Mouse (Mus musculus) heart, postnatal 0 days (tissue): ENCODE results near the gene Inafm2. TPM values are rescaled to one million over a fixed set of nuclear protein-coding genes. Genes with fewer than 3 reads are reported as not detected.

Experiments used
- ATAC-seq: fragments of 200-750 bp; cut with Nextera tagmentation; 2 replicates; pipeline ENCODE4 v1.8.0; 2017; ENCODE audit warnings: low read depth, moderate number of reproducible peaks, moderate library complexity; ENCODE audit not compliant: insufficient read depth
- DNase-seq: peaks from one replicate; pipeline ENCODE4 v3.0.0-alpha.2; 2016; ENCODE audit warnings: low spot score
- H3K27ac ChIP-seq: fragments of 300-500 bp; sonication (generic); 2 replicates; pipeline ENCODE4 v1.5.1; 2014; ENCODE audit warnings: low read depth, mild to moderate bottlenecking
- H3K27me3 ChIP-seq: fragments of 300-500 bp; sonication (generic); 2 replicates; pipeline ENCODE4 v1.6.1; 2014; ENCODE audit warnings: low read length, mixed read lengths; ENCODE audit not compliant: control insufficient read depth, insufficient read depth
- H3K36me3 ChIP-seq: fragments of 300-500 bp; sonication (generic); replicated peaks from 2 replicates; pipeline ENCODE4 v1.6.1; 2014; ENCODE audit warnings: low read length, mixed read lengths; ENCODE audit not compliant: control insufficient read depth, insufficient read depth
- H3K4me1 ChIP-seq: fragments of 300-500 bp; sonication (generic); 2 replicates; pipeline ENCODE4 v1.6.1; 2014; ENCODE audit warnings: antibody characterized with exemption; ENCODE audit not compliant: control insufficient read depth, insufficient read depth
- H3K4me2 ChIP-seq: fragments of 300-500 bp; sonication (generic); 2 replicates; pipeline ENCODE4 v1.6.1; 2014; ENCODE audit warnings: low read depth, mild to moderate bottlenecking, low read length, moderate library complexity
- H3K4me3 ChIP-seq: fragments of 300-500 bp; sonication (generic); 2 replicates; pipeline ENCODE4 v1.5.1; 2014; ENCODE audit warnings: low read depth, low read length
- H3K9ac ChIP-seq: fragments of 300-500 bp; sonication (generic); replicated peaks from 2 replicates; pipeline ENCODE4 v1.6.1; 2014; ENCODE audit warnings: low read depth, low read length, mixed read lengths
- H3K9me3 ChIP-seq: fragments of 300-500 bp; sonication (generic); replicated peaks from 2 replicates; pipeline ENCODE4 v1.6.1; 2016; ENCODE audit warnings: low read length; ENCODE audit not compliant: control insufficient read depth
- CTCF ChIP-seq: IDR thresholded peaks from 2 replicates; pipeline ENCODE4 v1.5.1; 2016; ENCODE audit warnings: antibody characterized with exemption, control low read depth, low read depth
- EP300 ChIP-seq: IDR thresholded peaks from 2 replicates; pipeline ENCODE4 v1.6.1; 2016; ENCODE audit warnings: antibody characterized with exemption, low read depth
- WGBS: fragments of 180-500 bp; shearing (Covaris S2); extraction: QIAGEN DNeasy Blood & Tissue Kit; methylation state at CpG from one replicate; pipeline ENCODE4 v1.1.7; 2014; 5-methylcytosine and 5-hydroxymethylcytosine counted together
- polyA plus RNA-seq: library from polyadenylated mRNA; unstranded; fragments of >200 nt; fragmentation: Nextera tagmentation; extraction: Ambion mirVana; gene quantifications from 2 replicates; pipeline ENCODE4 v1.2.1, GENCODE M21; 2015
- total RNA-seq: library from RNA; depleted of rRNA; stranded (reverse); fragments of >200 nt; gene quantifications from 2 replicates; pipeline ENCODE4 v1.2.3, GENCODE M21; 2014; ENCODE audit warnings: low replicate concordance

Gene Inafm2
- total and polyA plus RNA-seq, 2 experiments from 2014 or later = 44.2 to 48.4 TPM

DNA sequence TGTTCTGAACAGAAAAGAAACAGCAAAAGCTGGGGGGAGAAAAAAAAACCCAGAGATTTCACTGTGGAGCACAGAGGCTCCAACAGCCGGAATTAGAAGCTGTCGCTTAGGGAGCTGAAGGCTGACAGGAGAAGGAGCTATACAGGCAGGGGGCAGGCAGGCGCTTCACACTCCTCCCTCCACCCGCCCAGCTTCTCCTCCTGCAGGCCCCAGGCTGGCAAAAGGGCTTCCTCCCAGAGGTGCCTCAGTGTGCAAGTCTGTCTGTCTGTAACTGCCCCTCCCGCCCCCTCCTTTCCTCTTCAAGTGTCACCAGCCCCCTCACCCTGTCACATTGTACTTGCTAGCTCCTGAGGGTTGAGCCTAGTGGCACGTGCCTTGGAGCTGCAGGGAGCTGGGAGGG, 39.1 kb upstream of the Inafm2 start:
- TF ChIP-seq CTCF (0 out of 2 replicates have a peak, but pooled peaks have one; percentile 4), EP300 (no peak)
- H3K9ac ChIP-seq = no peak overlapping the region

DNA sequence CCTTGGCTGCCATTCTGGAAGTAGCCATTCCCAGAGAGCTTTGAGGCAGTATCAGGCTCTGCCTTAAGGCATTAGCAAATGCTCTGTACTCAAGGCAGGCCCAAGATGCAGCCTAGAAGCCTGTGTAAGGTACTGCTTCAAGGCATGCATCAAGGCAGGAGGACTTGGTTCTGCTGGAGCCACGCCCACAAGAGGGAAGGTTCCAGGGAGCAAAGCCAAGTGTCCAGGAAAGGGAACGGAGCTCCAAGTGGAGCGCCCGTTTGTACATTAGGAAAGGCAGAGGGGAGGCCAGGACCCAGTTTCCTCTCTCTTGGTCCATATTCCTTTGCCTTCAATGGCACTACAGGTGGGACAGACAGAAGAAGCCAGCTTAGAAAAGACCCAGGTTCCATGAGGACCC, 37.1 kb upstream of the Inafm2 start:
- Histone ChIP-seq H3K27ac (no peak overlapping the region), H3K4me2 (no peak overlapping the region), H3K9me3 (no peaks in the 10 kb centered on the region), H3K9ac (no peak overlapping the region), H3K36me3 (no peaks in the 10 kb centered on the region), H3K4me3 (no peak overlapping the region), H3K4me1 (peaks cover 44% of the 10 kb centered on the region), H3K27me3 (peaks cover 38% of the 10 kb centered on the region)
- ATAC-seq = no peak
- TF ChIP-seq CTCF (no peak), EP300 (no peak)
- WGBS = 40% methylated on average over 4 of the region's 4 CpGs
- DNase-seq = no peak

More for the DNA sequence above, 39.1 kb upstream of the Inafm2 start:
- peaks cover 50% of the 10 kb centered on the region for H3K27me3 ChIP-seq
- WGBS = 19% methylated on average over 6 of the region's 6 CpGs
- H3K4me1 ChIP-seq = peaks cover 48% of the 10 kb centered on the region
- no peaks in the 10 kb centered on the region for H3K36me3 ChIP-seq
- no peaks in the 10 kb centered on the region for H3K9me3 ChIP-seq
- ATAC-seq = peak; percentile 18; the same call in 1 of the 2 replicates
- no peak overlapping the region for H3K4me2 ChIP-seq
- no peak overlapping the region for H3K4me3 ChIP-seq
- H3K27ac ChIP-seq = peak overlapping the region; percentile 46; the same call in 1 of the 2 replicates
- DNase-seq = peak; percentile 74

DNA sequence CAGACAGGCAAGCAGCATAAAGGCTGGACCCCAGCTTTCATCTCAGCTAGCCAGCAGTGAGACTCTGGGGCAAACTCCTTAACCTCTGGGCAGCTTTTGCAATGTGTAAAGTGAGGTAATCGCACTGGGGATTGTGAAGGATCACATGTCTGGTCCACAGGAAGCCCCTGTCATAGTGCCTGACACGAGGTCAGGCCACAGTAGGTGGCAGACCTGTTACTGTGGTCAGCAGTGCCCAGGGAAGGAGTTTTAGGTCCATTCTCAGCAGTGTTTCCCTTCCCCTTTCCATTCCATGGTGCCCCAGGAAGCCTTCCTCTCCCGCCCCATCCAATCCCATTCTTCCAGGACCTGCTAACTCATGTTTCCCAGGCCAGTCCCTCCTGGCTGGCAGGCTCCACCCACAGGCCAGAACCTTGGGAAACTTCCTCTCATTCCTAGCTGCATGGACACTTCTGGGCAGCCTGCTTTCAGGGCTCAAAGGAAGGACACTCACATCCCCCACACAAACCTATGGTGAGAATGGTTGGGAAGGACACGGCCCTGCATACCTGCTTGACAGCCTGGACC, 35.8 kb upstream of the Inafm2 start:
- no peak for DNase-seq
- ATAC-seq = no peak
- no peaks in the 10 kb centered on the region for H3K9me3 ChIP-seq
- H3K27ac ChIP-seq = no peak overlapping the region
- peaks cover 28% of the 10 kb centered on the region for H3K27me3 ChIP-seq
- no peak overlapping the region; the same call in 1 of the 2 replicates for H3K9ac ChIP-seq
- H3K4me2 ChIP-seq = no peak overlapping the region
- TF ChIP-seq CTCF = no peak
- no peak for TF ChIP-seq EP300
- WGBS = 59% methylated on average over 4 of the region's 4 CpGs
- no peak overlapping the region for H3K4me3 ChIP-seq
- H3K4me1 ChIP-seq = peaks cover 42% of the 10 kb centered on the region
- H3K36me3 ChIP-seq = no peaks in the 10 kb centered on the region

DNA sequence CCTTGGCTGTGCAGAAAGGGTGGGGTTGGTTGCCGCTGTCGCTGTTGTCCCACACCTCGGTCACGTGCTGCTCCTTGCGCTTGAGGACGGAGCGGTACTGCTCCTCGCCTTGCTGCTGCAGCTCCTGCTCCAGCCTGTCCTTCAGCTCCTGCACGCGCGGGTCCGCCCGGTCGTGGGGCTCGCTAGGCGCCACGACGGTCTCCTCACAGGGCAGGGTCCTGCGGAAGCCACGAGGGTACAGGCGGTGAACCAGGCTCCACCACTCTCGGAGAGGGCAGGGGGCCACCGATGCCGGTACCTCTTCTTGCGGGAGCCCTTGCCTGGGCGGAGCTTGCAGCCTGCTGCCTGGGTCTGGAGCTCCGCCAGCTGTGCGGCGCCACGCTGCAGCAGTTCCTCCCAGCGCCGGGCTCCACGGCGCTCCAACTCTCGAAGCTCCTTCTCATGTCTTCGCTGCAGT, 34.5 kb upstream of the Inafm2 start:
- 1% methylated on average over 36 of the region's 36 CpGs for WGBS
- Histone ChIP-seq H3K27me3 (peaks cover 16% of the 10 kb centered on the region), H3K36me3 (no peaks in the 10 kb centered on the region), H3K27ac (no peak overlapping the region), H3K4me2 (peak overlapping the region; percentile 57), H3K4me3 (peak overlapping the region; percentile 36), H3K4me1 (peaks cover 56% of the 10 kb centered on the region), H3K9me3 (no peaks in the 10 kb centered on the region), H3K9ac (no peak overlapping the region)
- TF ChIP-seq CTCF (no peak), EP300 (no peak)
- DNase-seq (peak; percentile 72), ATAC-seq (peak; percentile 35; the same call in 1 of the 2 replicates)

DNA sequence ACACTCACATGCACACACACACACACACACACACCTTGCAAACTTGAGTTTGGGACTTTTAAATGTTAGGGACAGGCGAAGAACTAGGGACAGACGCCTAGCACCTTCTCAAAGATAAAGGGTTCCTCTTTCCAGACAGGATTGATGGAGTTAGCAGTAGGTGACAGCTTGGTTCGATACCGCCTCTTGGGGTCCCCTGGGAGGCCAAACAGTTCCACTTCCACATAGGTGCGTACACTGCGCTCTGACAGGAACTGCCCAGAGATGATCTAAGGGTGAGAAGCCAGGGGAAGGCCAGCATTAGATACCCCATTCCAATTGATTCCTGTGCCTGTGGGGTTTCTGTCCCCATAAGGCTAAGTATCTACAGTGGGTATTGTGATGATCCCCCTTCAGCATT, 31.9 kb upstream of the Inafm2 start:
- DNase-seq (no peak), ATAC-seq (no peak)
- Histone ChIP-seq H3K9me3 (no peaks in the 10 kb centered on the region), H3K4me2 (no peak overlapping the region), H3K27ac (no peak overlapping the region), H3K27me3 (peaks cover 11% of the 10 kb centered on the region), H3K9ac (no peak overlapping the region), H3K36me3 (no peaks in the 10 kb centered on the region), H3K4me1 (peaks cover 59% of the 10 kb centered on the region), H3K4me3 (no peak overlapping the region)
- no peak for TF ChIP-seq CTCF
- no peak for TF ChIP-seq EP300
- 90% methylated on average over 6 of the region's 6 CpGs for WGBS

DNA sequence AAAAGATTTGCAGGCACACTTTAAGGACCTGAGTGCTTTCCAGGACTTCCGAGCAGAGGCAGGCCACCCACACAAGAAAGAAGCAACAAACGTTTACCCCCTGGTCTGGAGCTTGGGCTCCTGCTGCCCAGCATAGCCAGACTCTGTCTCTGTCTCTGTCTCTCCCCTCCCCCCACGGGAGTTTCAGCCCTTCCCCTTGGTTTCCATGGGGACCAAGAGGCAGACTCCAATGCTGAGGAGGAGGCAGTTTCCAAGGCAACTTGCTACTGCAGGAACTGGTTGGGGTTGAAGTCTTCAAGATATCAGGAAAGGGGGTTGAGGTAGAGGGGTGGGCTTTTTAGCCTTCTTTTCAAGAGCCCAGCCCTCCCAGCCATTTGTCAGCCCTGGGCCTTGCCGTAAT, 31.3 kb upstream of the Inafm2 start:
- Histone ChIP-seq H3K27me3 (peaks cover 11% of the 10 kb centered on the region), H3K27ac (no peak overlapping the region), H3K9me3 (no peaks in the 10 kb centered on the region), H3K4me3 (no peak overlapping the region), H3K36me3 (no peaks in the 10 kb centered on the region), H3K9ac (no peak overlapping the region), H3K4me2 (no peak overlapping the region), H3K4me1 (peaks cover 55% of the 10 kb centered on the region)
- ATAC-seq (no peak), DNase-seq (no peak)
- 68% methylated on average over 4 of the region's 4 CpGs for WGBS
- no peak for TF ChIP-seq CTCF
- TF ChIP-seq EP300 = no peak
